Mouse (Mus musculus) liver, adult 2 months (tissue): ENCODE results near the gene Tgm2. TPM values are rescaled to one million over a fixed set of nuclear protein-coding genes. Genes with fewer than 3 reads are reported as not detected.
A peak's percentile ranks its signal among the peaks of the same experiment; 100 is the strongest.

ENCODE experiments used
- DNase-seq: peaks from one replicate; pipeline ENCODE4 v3.0.0-alpha.2; 2011; ENCODE audit warnings: low read depth, low spot score; ENCODE audit errors: extremely low read depth
- H3K27ac ChIP-seq: fragments of 200-500 bp; replicated peaks from 2 replicates; pipeline ENCODE4 v1.5.1; 2012; ENCODE audit warnings: low read depth, mild to moderate bottlenecking, control low read depth, inconsistent platforms, low read length; ENCODE audit not compliant: insufficient read depth
- H3K27me3 ChIP-seq: fragments of 200-500 bp; 2 replicates; pipeline ENCODE4 v1.6.1; 2012; ENCODE audit warnings: mild to moderate bottlenecking, moderate library complexity, low read length, inconsistent platforms; ENCODE audit not compliant: control insufficient read depth, insufficient read depth
- H3K36me3 ChIP-seq: fragments of 200-500 bp; 2 replicates; pipeline ENCODE4 v1.6.1; 2012; ENCODE audit warnings: low read length, inconsistent platforms; ENCODE audit not compliant: control insufficient read depth, insufficient read depth
- H3K4me1 ChIP-seq: fragments of 200-500 bp; 2 replicates; pipeline ENCODE4 v1.6.1; 2011; ENCODE audit warnings: low read length; ENCODE audit not compliant: control insufficient read depth, insufficient read depth
- H3K4me3 ChIP-seq: fragments of 200-500 bp; 2 replicates; pipeline ENCODE4 v1.5.1; 2011; ENCODE audit warnings: low read depth, mild to moderate bottlenecking, control low read depth, low read length, moderate library complexity; ENCODE audit not compliant: insufficient read depth
- H3K79me2 ChIP-seq: fragments of 200-500 bp; 2 replicates; pipeline ENCODE4 v1.6.1; 2012; ENCODE audit warnings: inconsistent platforms, mild to moderate bottlenecking, low read length, moderate library complexity; ENCODE audit not compliant: control insufficient read depth, insufficient read depth
- H3K9ac ChIP-seq: fragments of 200-500 bp; 2 replicates; pipeline ENCODE4 v1.6.1; 2012; ENCODE audit warnings: low read depth, mild to moderate bottlenecking, control low read depth, inconsistent platforms, low read length
- CTCF ChIP-seq: fragments of 200-500 bp; IDR thresholded peaks from 2 replicates; pipeline ENCODE4 v1.5.1; 2011; ENCODE audit warnings: low read depth, low read length, control low read depth
- POLR2A ChIP-seq: fragments of 200-500 bp; IDR thresholded peaks from 2 replicates; pipeline ENCODE4 v1.6.1; 2011; ENCODE audit warnings: low read length, control low read depth; ENCODE audit not compliant: insufficient read depth; ENCODE audit errors: extremely low read depth
- whole genome bisulfite sequencing: fragments of 180-500 bp; shearing (Covaris S2); methylation state at CpG from one replicate; pipeline ENCODE4 v1.1.7; 2018; 5-methylcytosine and 5-hydroxymethylcytosine counted together
- polyA plus RNA-seq: library from polyadenylated mRNA; depleted of rRNA; stranded (reverse); fragments of >200 nt; gene quantifications from 2 replicates; pipeline ENCODE4 v1.2.3, GENCODE M21; 2012
- total RNA-seq: library from RNA; depleted of rRNA; stranded (reverse); fragments of >200 nt; gene quantifications from 2 replicates; pipeline ENCODE4 v1.2.3, GENCODE M21; 2014

Tgm2 gene
- total and polyA plus RNA-seq, 2 experiments: 68.3 to 91.7 TPM

GRCm38 (mm10) chr2:158114931-158115330 lies 31.3 kb downstream of the Tgm2 start:
- DNase-seq: no peak
- WGBS: 58% methylated on average over 5 of the region's 5 CpGs

GRCm38 (mm10) chr2:158113591-158114257 lies 32.5 kb downstream of the Tgm2 start:
- Histone ChIP-seq H3K4me3 (peak overlapping the region; percentile 52), H3K36me3 (peaks cover under 1% of the 10 kb centered on the region; the same call in 1 of the 2 replicates), H3K27ac (peak overlapping the region; percentile 95), H3K79me2 (no peaks in the 10 kb centered on the region), H3K4me1 (peaks cover 22% of the 10 kb centered on the region), H3K9ac (peak overlapping the region; percentile 65), H3K27me3 (no peaks in the 10 kb centered on the region)
- WGBS: 8% methylated on average over 9 of the region's 9 CpGs
- DNase-seq: peak; percentile 98
- TF ChIP-seq CTCF (no peak), POLR2A (0 out of 2 replicates have a peak, but pooled peaks have one; percentile 14)

More at GRCm38 (mm10) chr2:158114931-158115330, 31.3 kb downstream of the Tgm2 start:
- peak overlapping the region; percentile 3; the same call in 1 of the 2 replicates for H3K27ac ChIP-seq
- H3K79me2 ChIP-seq: no peaks in the 10 kb centered on the region
- no peak overlapping the region for H3K9ac ChIP-seq
- H3K27me3 ChIP-seq: no peaks in the 10 kb centered on the region
- H3K36me3 ChIP-seq: peaks cover 7% of the 10 kb centered on the region; the same call in 1 of the 2 replicates
- no peak overlapping the region for H3K4me3 ChIP-seq
- H3K4me1 ChIP-seq: peaks cover 16% of the 10 kb centered on the region
- TF ChIP-seq CTCF (no peak), POLR2A (no peak)

GRCm38 (mm10) chr2:158109516-158109915 lies 36.7 kb downstream of the Tgm2 start:
- Histone ChIP-seq H3K27me3 (no peaks in the 10 kb centered on the region), H3K4me1 (peaks cover 18% of the 10 kb centered on the region), H3K4me3 (no peak overlapping the region), H3K27ac (peak overlapping the region; percentile 7; the same call in 1 of the 2 replicates), H3K79me2 (no peaks in the 10 kb centered on the region), H3K36me3 (no peaks in the 10 kb centered on the region), H3K9ac (peak overlapping the region; percentile 12; the same call in 1 of the 2 replicates)
- WGBS: 16% methylated on average over 8 of the region's 8 CpGs
- TF ChIP-seq POLR2A: no peak
- TF ChIP-seq CTCF: no peak
- DNase-seq: no peak

- Histone ChIP-seq H3K27ac (no peak overlapping the region), H3K4me3 (no peak overlapping the region), H3K79me2 (no peaks in the 10 kb centered on the region), H3K9ac (no peak overlapping the region), H3K27me3 (no peaks in the 10 kb centered on the region), H3K4me1 (peaks cover 8% of the 10 kb centered on the region), H3K36me3 (no peaks in the 10 kb centered on the region)
- peak; percentile 91 for TF ChIP-seq CTCF
- TF ChIP-seq POLR2A: no peak
- peak; percentile 74 for DNase-seq
- 39% methylated on average over 6 of the region's 6 CpGs for WGBS
Measured at GRCm38 (mm10) chr2:158106947-158107587, 39.2 kb downstream of the Tgm2 start.

GRCm38 (mm10) chr2:158105605-158106004 lies 40.6 kb downstream of the Tgm2 start:
- Histone ChIP-seq H3K4me3 (no peak overlapping the region), H3K79me2 (no peaks in the 10 kb centered on the region), H3K4me1 (peaks cover 11% of the 10 kb centered on the region), H3K9ac (no peak overlapping the region), H3K27ac (no peak overlapping the region), H3K27me3 (no peaks in the 10 kb centered on the region), H3K36me3 (no peaks in the 10 kb centered on the region)
- DNase-seq: no peak
- TF ChIP-seq CTCF: no peak
- no peak for TF ChIP-seq POLR2A
- WGBS: 83% methylated on average over 6 of the region's 6 CpGs
